Mouse (Mus musculus) hindbrain, embryonic 11.5 days (tissue): ENCODE data around the gene Bend6. TPM values are rescaled to one million over a fixed set of nuclear protein-coding genes. Genes with fewer than 3 reads are reported as not detected.

Source experiments
- ATAC-seq: fragments of 200-750 bp; cut with Nextera tagmentation; 2 replicates; pipeline ENCODE4 v1.8.0; 2017; ENCODE audit warnings: mild to moderate bottlenecking, moderate TSS enrichment, moderate library complexity; ENCODE audit not compliant: low FRiP score
- DNase-seq: peaks from one replicate; pipeline ENCODE4 v3.0.0-alpha.2; 2015; ENCODE audit warnings: low spot score
- H3K27ac ChIP-seq: fragments of 300-500 bp; sonication (generic); 2 replicates; pipeline ENCODE4 v1.5.1; 2014; ENCODE audit warnings: mild to moderate bottlenecking, low read depth, low read length
- H3K27me3 ChIP-seq: fragments of 300-500 bp; sonication (generic); 2 replicates; pipeline ENCODE4 v1.6.1; 2014; ENCODE audit warnings: mild to moderate bottlenecking, low read length, moderate library complexity, mixed read lengths; ENCODE audit not compliant: control insufficient read depth, insufficient read depth
- H3K36me3 ChIP-seq: fragments of 300-500 bp; sonication (generic); 2 replicates; pipeline ENCODE4 v1.6.1; 2014; ENCODE audit warnings: mild to moderate bottlenecking, low read length, moderate library complexity, mixed read lengths; ENCODE audit not compliant: control insufficient read depth, insufficient read depth
- H3K4me1 ChIP-seq: fragments of 300-500 bp; sonication (generic); replicated peaks from 2 replicates; pipeline ENCODE4 v1.6.1; 2014; ENCODE audit warnings: low read length, mixed read lengths; ENCODE audit not compliant: control insufficient read depth, insufficient read depth
- H3K4me2 ChIP-seq: fragments of 300-500 bp; sonication (generic); replicated peaks from 2 replicates; pipeline ENCODE4 v1.6.1; 2014; ENCODE audit warnings: mild to moderate bottlenecking, low read depth, low read length
- H3K4me3 ChIP-seq: fragments of 300-500 bp; sonication (generic); 2 replicates; pipeline ENCODE4 v1.5.1; 2014; ENCODE audit warnings: low read depth, low read length
- H3K9ac ChIP-seq: fragments of 300-500 bp; sonication (generic); 2 replicates; pipeline ENCODE4 v1.6.1; 2014; ENCODE audit warnings: low read depth, low read length
- H3K9me3 ChIP-seq: fragments of 300-500 bp; sonication (generic); 2 replicates; pipeline ENCODE4 v1.6.1; 2016; ENCODE audit warnings: low read length; ENCODE audit not compliant: control insufficient read depth
- WGBS: fragments of 180-500 bp; shearing (Covaris S2); extraction: QIAGEN DNeasy Blood & Tissue Kit; methylation state at CpG from one replicate; pipeline ENCODE4 v1.1.7; 2014; 5-methylcytosine and 5-hydroxymethylcytosine counted together
- polyA plus RNA-seq: library from polyadenylated mRNA; unstranded; fragments of >200 nt; fragmentation: Nextera tagmentation; extraction: Ambion mirVana; gene quantifications from 2 replicates; pipeline ENCODE4 v1.2.1, GENCODE M21; 2014

Bend6 gene
- 2.3 and 3.8 TPM in 2 replicates for polyA plus RNA-seq

DNA sequence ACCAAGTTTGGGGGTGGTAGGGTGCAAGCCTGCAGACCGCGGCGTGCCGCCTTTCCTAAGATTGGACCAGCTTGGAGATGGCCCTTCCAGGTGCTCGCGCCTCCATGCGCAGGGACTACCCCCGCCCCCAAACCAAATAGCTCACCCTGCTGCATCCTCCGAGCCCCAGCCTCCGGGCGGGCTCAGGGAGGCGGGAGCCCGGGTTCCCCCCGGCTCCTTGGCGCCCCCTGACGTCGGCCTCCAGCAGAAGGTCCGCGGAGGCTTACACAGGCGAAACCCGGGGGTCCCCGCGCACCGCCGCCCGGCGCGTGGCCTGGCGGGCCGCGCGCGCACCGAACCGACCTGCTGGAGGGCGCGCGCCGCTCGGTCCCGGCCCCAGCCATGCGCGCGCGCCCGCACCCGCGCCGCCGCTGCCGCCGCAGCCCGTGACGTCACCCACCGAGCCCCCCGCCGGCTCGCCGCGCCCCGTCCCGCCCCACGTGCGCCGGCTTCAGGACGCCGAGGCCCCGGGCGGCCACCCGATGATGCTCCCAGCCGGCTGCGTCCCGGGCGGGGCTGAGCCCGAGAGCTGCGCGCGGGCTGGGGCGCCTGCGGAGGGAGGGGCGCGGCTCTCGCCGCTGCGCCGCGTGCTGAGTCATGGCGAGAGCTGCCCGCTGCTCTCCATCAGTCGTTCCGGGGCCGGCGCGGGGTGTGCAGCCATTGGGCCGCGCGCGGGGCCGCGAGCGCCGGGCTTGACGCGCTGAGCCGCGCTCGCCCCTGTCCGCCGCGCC, at the start of gene Bend6:
Bend6 (minus strand) TSS at position 396 of the 770 bp plus-strand sequence.
- ATAC-seq (peak; percentile 85), DNase-seq (peak; percentile 82)
- H3K27me3 ChIP-seq, result 0 out of 2 replicates have a peak, but pooled peaks cover 4% of the 10 kb centered on the region
- H3K36me3 ChIP-seq, result no peaks in the 10 kb centered on the region
- peak within 1 kb of the TSS; percentile 68 for H3K9ac ChIP-seq
- H3K9me3 ChIP-seq, result no peaks in the 10 kb centered on the region
- WGBS, result under 1% methylated on average over 77 of the region's 110 CpGs
- peaks cover 2% of the 10 kb centered on the region; the same call in 1 of the 2 replicates for H3K4me1 ChIP-seq
- H3K27ac ChIP-seq, result peak within 1 kb of the TSS; percentile 70
- peak within 1 kb of the TSS; percentile 89 for H3K4me2 ChIP-seq
- peak within 1 kb of the TSS; percentile 63 for H3K4me3 ChIP-seq

DNA sequence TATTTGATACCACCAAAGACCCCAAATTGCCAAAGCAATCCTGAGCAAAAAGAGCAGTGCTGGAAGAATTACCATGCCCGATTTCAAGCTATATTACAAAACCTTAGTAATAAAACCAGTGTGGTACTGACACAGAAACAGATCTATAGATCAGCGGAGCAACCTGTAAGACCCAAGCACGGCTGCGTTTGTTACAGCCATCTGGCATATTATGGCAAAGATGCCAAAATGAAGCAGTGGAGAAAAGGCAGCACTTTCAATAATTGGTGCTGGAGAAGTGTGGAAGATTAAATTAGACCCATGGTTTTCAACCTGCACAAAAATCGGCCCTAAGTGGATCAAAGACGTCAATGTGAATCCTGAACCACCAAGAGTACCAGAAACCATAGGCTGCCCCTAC, 48.0 kb upstream of the Bend6 start:
- Histone ChIP-seq H3K36me3 (no peaks in the 10 kb centered on the region), H3K9ac (no peak overlapping the region), H3K4me1 (no peaks in the 10 kb centered on the region), H3K27me3 (no peaks in the 10 kb centered on the region), H3K4me2 (no peak overlapping the region), H3K9me3 (no peaks in the 10 kb centered on the region), H3K4me3 (no peak overlapping the region), H3K27ac (no peak overlapping the region)
- ATAC-seq (no peak), DNase-seq (no peak)
- WGBS, result 92% methylated on average over 6 of the region's 6 CpGs

DNA sequence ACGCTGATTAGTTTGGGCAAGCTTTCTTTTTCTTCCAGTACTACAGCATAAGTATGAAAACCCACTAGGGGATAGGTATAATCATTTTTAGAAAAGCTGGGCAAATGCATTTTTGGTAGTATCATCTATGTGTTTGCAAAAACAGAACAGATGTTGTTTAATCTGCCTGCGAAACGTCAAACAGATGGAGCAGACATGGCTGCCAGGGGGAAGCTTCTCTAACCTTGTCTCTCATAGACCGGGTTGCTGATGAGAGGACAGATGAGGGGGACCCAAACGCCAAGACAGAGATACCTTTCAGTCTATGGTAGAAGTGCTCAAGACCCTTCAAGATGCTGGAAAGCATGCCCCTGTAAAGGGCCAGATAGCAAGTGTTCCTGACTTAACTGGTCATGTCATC, 40.9 kb upstream of the Bend6 start:
- H3K4me3 ChIP-seq, result no peak overlapping the region
- no peaks in the 10 kb centered on the region for H3K4me1 ChIP-seq
- H3K27ac ChIP-seq, result no peak overlapping the region
- DNase-seq (no peak), ATAC-seq (no peak)
- H3K4me2 ChIP-seq, result no peak overlapping the region
- H3K27me3 ChIP-seq, result no peaks in the 10 kb centered on the region
- no peaks in the 10 kb centered on the region for H3K9me3 ChIP-seq
- no peak overlapping the region for H3K9ac ChIP-seq
- no peaks in the 10 kb centered on the region for H3K36me3 ChIP-seq
- WGBS, result 86% methylated on average over 5 of the region's 5 CpGs

DNA sequence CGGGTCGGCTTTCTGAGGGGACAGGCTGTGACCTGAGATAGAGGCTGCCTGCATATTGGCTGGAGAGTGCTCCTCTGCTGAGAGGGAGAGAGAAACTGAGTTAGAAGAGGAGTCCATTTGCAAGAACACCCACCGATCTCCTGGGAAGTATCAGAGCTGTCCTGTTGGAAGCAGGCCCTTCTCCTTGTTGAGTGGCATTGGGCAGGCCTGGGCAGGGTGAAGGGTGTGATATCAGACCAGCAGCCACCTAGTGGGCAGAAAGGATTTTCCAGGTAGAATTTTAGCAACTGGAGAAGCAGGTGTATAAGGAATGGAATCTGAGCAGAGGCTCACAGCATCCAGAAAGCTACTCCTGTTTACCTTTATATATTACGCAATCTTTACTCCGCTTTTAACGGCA, 40.2 kb upstream of the Bend6 start:
- Histone ChIP-seq H3K9me3 (no peaks in the 10 kb centered on the region), H3K9ac (no peak overlapping the region), H3K4me3 (no peak overlapping the region), H3K27ac (no peak overlapping the region), H3K36me3 (no peaks in the 10 kb centered on the region), H3K4me2 (no peak overlapping the region), H3K27me3 (no peaks in the 10 kb centered on the region), H3K4me1 (no peaks in the 10 kb centered on the region)
- DNase-seq (no peak), ATAC-seq (no peak)
- 94% methylated on average over 6 of the region's 6 CpGs for WGBS

DNA sequence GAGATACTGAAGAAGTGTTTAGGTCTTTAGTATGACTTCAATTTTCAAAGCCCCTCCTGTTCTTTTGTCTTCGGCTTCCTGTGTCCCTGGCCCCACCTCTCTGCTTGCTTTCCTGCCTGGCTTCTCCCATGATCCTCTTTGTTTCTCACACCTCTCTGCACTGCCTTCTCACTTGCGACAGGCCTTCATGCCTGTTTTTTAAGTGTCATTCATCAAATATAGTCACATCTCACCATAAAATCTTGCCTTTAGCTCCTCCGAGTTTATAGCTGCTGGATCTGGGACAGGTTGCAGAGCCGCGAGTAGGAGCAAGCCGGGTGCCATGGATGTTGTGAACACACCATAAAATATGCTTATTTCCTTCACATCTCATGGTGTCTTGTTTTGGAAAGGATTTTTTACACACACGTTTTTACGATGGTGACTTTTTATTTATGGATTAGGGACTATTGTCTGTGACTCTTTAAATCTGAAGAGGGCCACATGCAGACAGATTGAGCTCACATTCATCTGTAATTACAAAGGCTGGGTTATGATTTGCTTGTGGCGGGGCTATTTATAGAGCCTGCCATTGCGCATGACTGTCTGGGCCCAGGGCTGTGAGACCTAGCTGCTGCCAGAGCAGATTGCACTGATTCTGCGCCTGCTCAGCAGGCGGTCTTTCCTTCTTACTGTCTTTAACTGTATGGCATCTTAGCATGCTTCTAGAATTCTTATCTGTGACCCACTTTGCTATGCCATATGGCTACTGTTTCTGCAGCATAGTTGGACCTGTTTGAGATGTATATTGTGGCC, 39.2 kb upstream of the Bend6 start:
- Histone ChIP-seq H3K9me3 (no peaks in the 10 kb centered on the region), H3K9ac (no peak overlapping the region), H3K4me3 (no peak overlapping the region), H3K4me1 (no peaks in the 10 kb centered on the region), H3K27me3 (no peaks in the 10 kb centered on the region), H3K4me2 (no peak overlapping the region), H3K36me3 (no peaks in the 10 kb centered on the region), H3K27ac (no peak overlapping the region)
- 89% methylated on average over 12 of the region's 12 CpGs for WGBS
- ATAC-seq (no peak), DNase-seq (no peak)

DNA sequence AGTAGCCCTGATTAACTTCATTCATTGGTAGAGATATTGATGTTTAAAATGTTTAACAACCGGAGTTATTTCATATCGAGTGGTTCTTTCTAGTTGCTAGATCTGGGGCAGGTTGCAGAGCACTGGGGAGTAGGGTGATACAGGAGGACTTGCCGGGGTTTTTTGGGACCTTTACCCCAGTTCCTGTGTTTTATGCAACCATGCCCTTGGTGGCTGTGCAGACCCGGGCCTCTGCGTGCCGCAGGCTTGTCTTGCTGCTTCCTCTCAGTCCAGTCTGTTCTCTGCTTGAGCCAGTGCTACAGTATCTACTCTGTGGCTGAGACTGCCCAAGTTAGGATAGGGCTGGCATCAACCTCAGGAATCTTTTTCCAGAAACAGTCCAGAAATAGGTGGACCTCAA, 38.1 kb upstream of the Bend6 start:
- no peak for ATAC-seq
- no peaks in the 10 kb centered on the region for H3K27me3 ChIP-seq
- no peaks in the 10 kb centered on the region for H3K36me3 ChIP-seq
- no peaks in the 10 kb centered on the region for H3K4me1 ChIP-seq
- WGBS, result 88% methylated on average over 6 of the region's 6 CpGs
- H3K27ac ChIP-seq, result no peak overlapping the region
- H3K9ac ChIP-seq, result no peak overlapping the region
- no peak overlapping the region for H3K4me2 ChIP-seq
- no peak overlapping the region for H3K4me3 ChIP-seq
- DNase-seq, result no peak
- H3K9me3 ChIP-seq, result no peaks in the 10 kb centered on the region

DNA sequence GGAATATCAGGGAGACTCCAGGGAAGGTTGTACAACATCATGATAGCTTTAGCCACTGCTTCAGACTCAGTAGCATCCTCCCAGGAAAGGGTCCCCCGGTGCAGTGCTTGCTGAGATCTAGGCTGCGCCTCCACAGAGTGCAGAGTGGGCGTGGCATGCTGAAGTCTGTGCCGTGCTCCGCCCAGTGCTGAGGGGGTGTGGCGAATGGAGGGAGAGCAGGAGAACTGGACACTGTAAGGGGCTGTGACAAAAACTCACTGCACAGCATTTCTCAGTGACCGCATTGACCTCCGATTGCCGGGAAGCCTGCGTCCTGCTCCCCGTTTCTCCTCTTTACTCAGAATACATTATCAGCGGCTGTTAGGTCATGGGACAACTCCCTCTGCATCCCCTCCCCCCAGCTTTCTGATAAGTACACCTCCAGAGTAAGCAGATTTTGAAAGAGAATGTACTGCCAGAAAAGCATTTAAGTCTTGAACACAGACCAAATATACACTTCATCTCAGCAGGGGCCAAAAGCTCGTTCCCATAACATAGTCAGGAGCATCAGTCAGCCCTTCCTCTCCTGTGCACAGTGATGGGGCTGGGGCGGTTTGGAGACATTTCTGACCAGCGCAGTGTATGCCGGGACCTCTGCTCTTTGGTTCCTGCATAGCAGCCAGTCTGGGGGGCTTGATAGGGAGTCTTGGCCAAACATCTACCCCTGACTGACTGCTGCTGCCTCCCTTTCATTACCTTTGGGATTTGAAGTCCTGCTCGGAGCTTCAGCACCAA, 37.5 kb upstream of the Bend6 start:
- ATAC-seq (no peak), DNase-seq (no peak)
- no peaks in the 10 kb centered on the region for H3K27me3 ChIP-seq
- no peak overlapping the region for H3K4me2 ChIP-seq
- H3K36me3 ChIP-seq, result no peaks in the 10 kb centered on the region
- H3K4me1 ChIP-seq, result no peaks in the 10 kb centered on the region
- H3K9ac ChIP-seq, result no peak overlapping the region
- WGBS, result 79% methylated on average over 17 of the region's 17 CpGs
- no peak overlapping the region for H3K4me3 ChIP-seq
- H3K9me3 ChIP-seq, result no peaks in the 10 kb centered on the region
- no peak overlapping the region for H3K27ac ChIP-seq

DNA sequence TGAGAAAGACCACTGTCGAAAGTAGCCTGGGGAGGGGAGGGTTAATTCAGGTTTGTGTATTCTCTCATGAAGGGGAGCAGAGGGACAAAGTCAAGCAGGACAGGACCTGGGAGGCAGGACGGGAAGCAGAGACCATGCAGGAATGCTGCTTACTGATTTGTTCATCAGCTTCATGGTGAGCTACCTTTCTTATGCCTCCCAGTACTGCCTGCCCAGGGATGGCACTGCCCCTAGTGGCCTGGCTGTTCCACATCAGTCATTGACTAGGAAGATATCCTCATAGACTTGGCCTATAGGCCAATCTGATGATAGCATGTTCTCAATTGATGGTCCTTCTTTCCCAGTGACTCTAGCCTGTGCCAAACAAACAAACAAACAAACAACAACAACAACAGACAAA, 36.3 kb upstream of the Bend6 start:
- no peak overlapping the region for H3K4me3 ChIP-seq

More for the DNA sequence above, 36.3 kb upstream of the Bend6 start:
- ATAC-seq (no peak), DNase-seq (no peak)
- Histone ChIP-seq H3K9ac (no peak overlapping the region), H3K4me2 (no peak overlapping the region), H3K4me1 (no peaks in the 10 kb centered on the region), H3K36me3 (no peaks in the 10 kb centered on the region), H3K9me3 (no peaks in the 10 kb centered on the region), H3K27me3 (no peaks in the 10 kb centered on the region), H3K27ac (no peak overlapping the region)
- 75% methylated on average over 2 of the region's 2 CpGs for WGBS
